Mouse (Mus musculus): ENCODE data around the gene Eri3.

DNA sequence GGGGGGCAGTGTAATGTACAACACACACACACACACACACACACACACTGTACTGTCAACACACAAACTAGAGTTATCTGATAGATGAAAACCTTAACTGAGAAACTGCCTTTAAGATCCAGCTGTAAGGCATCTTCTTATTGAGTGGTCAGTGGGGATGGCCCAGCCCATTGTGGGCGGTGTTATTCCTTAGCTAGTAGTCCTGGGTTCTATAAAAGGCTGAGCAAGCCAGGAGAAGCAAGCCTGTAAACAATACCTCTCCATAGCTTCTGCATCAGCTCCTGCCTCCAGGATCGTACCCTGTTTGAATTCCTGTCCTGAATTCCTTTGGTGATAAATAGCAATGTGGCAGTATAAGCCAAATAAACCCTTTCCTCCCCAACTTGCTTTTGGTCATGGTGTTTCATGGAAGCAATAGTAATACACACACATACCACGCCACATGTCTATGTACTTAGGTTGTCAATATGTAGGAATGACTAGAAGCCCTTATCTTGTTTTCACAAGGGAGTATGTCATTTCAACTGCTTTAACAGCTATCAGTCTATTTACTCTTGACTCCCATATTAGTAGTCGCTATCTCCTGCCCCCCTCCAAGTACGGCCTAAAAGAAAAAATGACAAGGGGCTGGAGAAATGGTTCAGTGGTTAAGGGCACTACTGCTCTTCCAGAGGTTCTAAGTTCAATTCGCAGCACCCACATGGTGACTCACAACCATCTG, 133.0 kb downstream of the Eri3 start:
- TF ChIP-seq GATA2 (IDR thresholded peaks at IDR 0.05; ENCODE audit: borderline replicate concordance, low read depth, low read length) (no peak), CTCF (IDR thresholded peaks at IDR 0.05; ENCODE audit: low read depth, low read length) (no peak), GATA1 (IDR thresholded peaks at IDR 0.05; ENCODE audit: borderline replicate concordance, low read length) (no peak), POLR2AphosphoS5 (IDR thresholded peaks at IDR 0.05; ENCODE audit: insufficient replicate concordance, low read depth, low read length) (no peak), TAL1 (conservative IDR thresholded peaks at IDR 0.05; ENCODE audit: low read depth, low read length) (no peak)

Measured in G1E (cell line).